Mouse (Mus musculus): ENCODE measurements around the gene Slc23a2. TPM values are rescaled to one million over a fixed set of nuclear protein-coding genes. Genes with fewer than 3 reads are reported as not detected.

The Slc23a2 gene
- polyA plus RNA-seq, 1 experiment from 2014 or later, result 25.5 TPM

DNA sequence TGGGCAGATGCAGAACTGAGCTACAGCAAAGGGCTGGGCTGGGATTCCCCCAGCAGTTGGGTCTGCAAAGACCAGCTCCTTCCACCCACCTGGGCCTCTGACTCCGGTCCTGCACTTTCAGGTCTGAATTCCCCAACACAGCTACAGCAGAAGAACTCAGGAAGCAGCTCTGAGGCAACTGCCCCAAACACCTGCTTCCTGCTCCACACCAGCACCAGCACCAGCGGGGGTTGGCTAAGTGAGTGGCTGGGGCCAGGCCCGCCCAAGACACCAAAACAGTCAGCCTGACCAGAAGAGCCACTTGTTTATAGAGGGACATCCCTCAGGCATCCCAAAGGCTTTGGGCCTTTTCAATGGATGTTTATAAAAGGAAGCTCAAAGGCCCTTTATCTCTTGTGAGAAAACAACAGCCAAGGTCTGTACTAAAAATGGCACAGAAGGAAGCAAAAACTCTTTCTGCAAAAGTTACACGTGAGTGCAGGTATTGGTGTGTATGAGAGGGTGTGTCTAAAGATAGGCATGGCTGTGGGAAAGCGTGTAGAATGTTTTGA, 123.8 kb downstream of the Slc23a2 start:
- H3K27me3 ChIP-seq, result no peaks in the 10 kb centered on the region
- WGBS, result 75% methylated on average over 5 of the region's 5 CpGs
- no peak overlapping the region for H3K9ac ChIP-seq
- peak overlapping the region; percentile 26 for H3K27ac ChIP-seq
- no peak overlapping the region for H3K4me3 ChIP-seq
- H3K4me2 ChIP-seq, result no peak overlapping the region
- H3K9me3 ChIP-seq, result no peaks in the 10 kb centered on the region
- H3K36me3 ChIP-seq, result peaks cover 2% of the 10 kb centered on the region; the same call in 1 of the 2 replicates
- ATAC-seq (ENCODE audit: low FRiP score), result no peak
- peaks cover 36% of the 10 kb centered on the region for H3K4me1 ChIP-seq (replicated peaks)

- Histone ChIP-seq H3K9me3 (no peaks in the 10 kb centered on the region), H3K27me3 (no peaks in the 10 kb centered on the region), H3K4me1 (replicated peaks) (peaks cover 34% of the 10 kb centered on the region), H3K4me2 (no peak overlapping the region), H3K9ac (no peak overlapping the region), H3K4me3 (no peak overlapping the region), H3K27ac (peak overlapping the region; percentile 26), H3K36me3 (peaks cover 2% of the 10 kb centered on the region; the same call in 1 of the 2 replicates)
- WGBS, result 86% methylated on average over 7 of the region's 7 CpGs
- no peak for ATAC-seq (ENCODE audit: low FRiP score)
These were observed 124.5 kb downstream of the Slc23a2 start for GRCm38 (mm10) chr2:132020420-132020819.

DNA sequence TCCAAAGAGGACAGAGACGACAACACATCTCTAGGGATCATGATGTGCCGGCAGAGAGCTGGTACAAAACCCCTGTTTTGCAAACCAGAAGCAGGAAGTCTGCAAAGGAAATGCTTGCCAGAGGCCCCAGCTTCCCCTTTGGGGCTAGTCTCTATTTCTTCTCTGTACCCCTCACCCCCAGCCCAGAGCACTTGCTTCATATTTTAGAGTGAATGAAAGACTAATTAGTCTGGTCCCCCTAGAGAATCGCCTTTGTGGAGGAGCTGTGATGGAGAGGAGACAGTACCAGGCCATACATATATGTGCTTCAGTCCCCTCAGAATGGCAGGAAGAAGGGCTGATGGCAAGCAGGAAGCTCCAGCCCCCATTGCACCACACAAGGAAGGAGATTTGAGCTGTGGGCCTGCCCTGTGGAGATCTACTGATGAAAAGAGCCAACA, 125.5 kb downstream of the Slc23a2 start:
- Histone ChIP-seq H3K27ac (0 out of 2 replicates have a peak overlapping the region, but pooled peaks have one; percentile 23), H3K27me3 (no peaks in the 10 kb centered on the region), H3K4me3 (no peak overlapping the region), H3K4me2 (no peak overlapping the region), H3K4me1 (replicated peaks) (peaks cover 28% of the 10 kb centered on the region), H3K9me3 (no peaks in the 10 kb centered on the region), H3K36me3 (peaks cover 6% of the 10 kb centered on the region; the same call in 1 of the 2 replicates), H3K9ac (no peak overlapping the region)
- no peak for ATAC-seq (ENCODE audit: low FRiP score)
- 70% methylated on average over 3 of the region's 3 CpGs for WGBS

DNA sequence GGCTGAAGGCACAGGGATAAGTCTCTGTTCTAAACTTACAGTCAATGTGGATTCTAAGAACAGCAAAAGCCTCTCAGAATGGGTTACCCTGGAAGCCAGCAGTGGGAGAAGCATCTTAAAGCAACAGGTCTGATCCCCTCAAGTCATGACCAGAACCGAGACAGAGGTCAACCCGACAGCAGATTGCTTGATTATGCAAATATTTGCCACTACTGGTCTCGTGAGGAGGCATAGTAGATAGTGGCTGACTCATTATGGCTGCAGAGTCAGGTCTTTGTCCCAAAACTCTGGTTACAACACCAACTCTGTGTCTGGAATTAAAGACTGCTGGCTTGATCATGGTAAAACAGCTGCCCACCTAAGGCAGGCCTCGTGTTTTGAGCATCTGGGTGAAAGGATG, 126.8 kb downstream of the Slc23a2 start:
- H3K36me3 ChIP-seq, result peaks cover 6% of the 10 kb centered on the region; the same call in 1 of the 2 replicates
- no peaks in the 10 kb centered on the region for H3K27me3 ChIP-seq
- 66% methylated on average over 4 of the region's 4 CpGs for WGBS
- no peak overlapping the region for H3K27ac ChIP-seq
- H3K9ac ChIP-seq, result no peak overlapping the region
- no peak overlapping the region for H3K4me3 ChIP-seq
- no peak overlapping the region for H3K4me2 ChIP-seq
- H3K9me3 ChIP-seq, result no peaks in the 10 kb centered on the region
- H3K4me1 ChIP-seq (replicated peaks), result peaks cover 26% of the 10 kb centered on the region
- no peak for ATAC-seq (ENCODE audit: low FRiP score)

DNA sequence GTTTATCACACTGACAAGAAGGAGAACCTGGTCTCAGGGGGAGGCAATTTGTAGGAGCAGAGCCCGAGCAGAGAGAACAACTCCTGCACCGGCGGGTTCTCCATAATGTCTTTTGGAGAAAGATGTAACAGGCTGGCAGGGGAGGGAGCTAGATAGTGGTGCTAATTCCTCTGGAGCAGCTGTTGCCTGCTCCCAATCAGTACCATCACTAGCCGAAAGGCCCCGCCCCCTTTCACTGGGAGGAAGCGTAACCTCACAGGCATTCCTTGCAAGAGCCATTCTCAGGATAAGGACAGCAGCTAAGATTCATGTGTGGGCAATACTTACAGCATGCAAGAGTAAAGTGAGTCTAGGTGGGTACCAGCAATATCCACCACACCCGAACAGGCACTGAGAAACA, 127.3 kb downstream of the Slc23a2 start:
- no peaks in the 10 kb centered on the region for H3K9me3 ChIP-seq
- 60% methylated on average over 7 of the region's 7 CpGs for whole genome bisulfite sequencing
- no peaks in the 10 kb centered on the region for H3K27me3 ChIP-seq
- H3K27ac ChIP-seq, result no peak overlapping the region
- H3K36me3 ChIP-seq, result peaks cover 6% of the 10 kb centered on the region; the same call in 1 of the 2 replicates
- H3K4me2 ChIP-seq, result no peak overlapping the region
- no peak overlapping the region for H3K4me3 ChIP-seq
- no peak for ATAC-seq (ENCODE audit: low FRiP score)
- H3K9ac ChIP-seq, result no peak overlapping the region
- H3K4me1 ChIP-seq (replicated peaks), result peaks cover 25% of the 10 kb centered on the region

DNA sequence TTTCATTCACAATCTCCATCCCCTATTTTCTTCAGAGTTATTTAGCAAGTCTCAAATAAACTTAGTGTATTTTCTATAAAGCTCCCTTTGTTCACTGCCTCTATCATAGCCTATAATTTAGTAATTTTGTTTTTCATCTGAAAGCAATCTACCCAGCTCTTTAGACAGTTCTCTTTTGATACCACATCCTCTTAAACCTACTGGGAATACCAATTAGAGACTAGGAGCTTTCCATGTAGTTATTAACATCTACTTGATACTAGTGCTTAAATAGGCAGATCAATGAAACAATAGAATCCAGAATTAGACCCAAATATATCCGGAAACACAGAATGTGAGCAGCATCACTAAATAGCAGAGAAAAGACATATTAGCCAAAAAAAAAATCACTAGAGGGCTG, 128.9 kb downstream of the Slc23a2 start:
- Histone ChIP-seq H3K27me3 (no peaks in the 10 kb centered on the region), H3K36me3 (peaks cover 22% of the 10 kb centered on the region), H3K27ac (no peak overlapping the region), H3K9ac (no peak overlapping the region), H3K4me2 (no peak overlapping the region), H3K9me3 (no peaks in the 10 kb centered on the region), H3K4me3 (no peak overlapping the region), H3K4me1 (replicated peaks) (peaks cover 17% of the 10 kb centered on the region)
- ATAC-seq (ENCODE audit: low FRiP score), result no peak
- 82% methylated on average over 1 of the region's 1 CpGs for WGBS

GRCm38 (mm10) chr2:132013152-132013551, 131.8 kb downstream of the Slc23a2 start:
- Histone ChIP-seq H3K9me3 (no peaks in the 10 kb centered on the region), H3K4me3 (no peak overlapping the region), H3K36me3 (peaks cover 48% of the 10 kb centered on the region), H3K27me3 (no peaks in the 10 kb centered on the region), H3K4me2 (no peak overlapping the region), H3K27ac (no peak overlapping the region), H3K4me1 (replicated peaks) (no peaks in the 10 kb centered on the region), H3K9ac (no peak overlapping the region)
- 90% methylated on average over 4 of the region's 4 CpGs for WGBS
- ATAC-seq (ENCODE audit: low FRiP score), result no peak

DNA sequence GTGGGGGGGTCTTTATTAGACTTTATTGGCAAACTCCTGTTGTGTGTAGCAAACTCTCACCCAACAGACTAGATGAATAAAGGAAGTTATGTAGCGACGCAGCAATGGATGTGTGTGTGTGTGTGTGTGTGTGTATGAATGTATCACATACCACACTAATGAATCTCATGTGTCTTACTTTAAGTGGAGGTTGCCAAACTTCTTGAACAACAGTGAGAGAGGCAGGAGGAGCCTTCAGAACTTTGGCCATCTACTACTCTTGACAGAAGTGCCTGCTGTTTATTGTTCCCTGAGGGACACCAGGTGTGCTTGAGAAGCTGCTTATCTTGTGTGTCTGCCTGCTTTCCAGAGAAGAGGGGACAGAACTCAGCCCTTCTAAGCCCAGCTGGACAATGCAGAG, 134.1 kb downstream of the Slc23a2 start:
- Histone ChIP-seq H3K4me2 (no peak overlapping the region), H3K9me3 (no peaks in the 10 kb centered on the region), H3K4me1 (replicated peaks) (no peaks in the 10 kb centered on the region), H3K27ac (no peak overlapping the region), H3K9ac (no peak overlapping the region), H3K4me3 (no peak overlapping the region), H3K27me3 (no peaks in the 10 kb centered on the region), H3K36me3 (peaks cover 67% of the 10 kb centered on the region)
- WGBS, result 98% methylated on average over 2 of the region's 2 CpGs
- no peak for ATAC-seq (ENCODE audit: low FRiP score)

GRCm38 (mm10) chr2:132008186-132008585, 136.7 kb downstream of the Slc23a2 start:
- WGBS, result 78% methylated on average over 4 of the region's 4 CpGs
- H3K36me3 ChIP-seq, result peaks cover 89% of the 10 kb centered on the region
- ATAC-seq (ENCODE audit: low FRiP score), result no peak
- H3K4me3 ChIP-seq, result no peak overlapping the region
- no peaks in the 10 kb centered on the region for H3K4me1 ChIP-seq (replicated peaks)
- H3K9ac ChIP-seq, result no peak overlapping the region
- no peak overlapping the region for H3K4me2 ChIP-seq
- H3K27ac ChIP-seq, result no peak overlapping the region
- H3K27me3 ChIP-seq, result no peaks in the 10 kb centered on the region
- H3K9me3 ChIP-seq, result no peaks in the 10 kb centered on the region

DNA sequence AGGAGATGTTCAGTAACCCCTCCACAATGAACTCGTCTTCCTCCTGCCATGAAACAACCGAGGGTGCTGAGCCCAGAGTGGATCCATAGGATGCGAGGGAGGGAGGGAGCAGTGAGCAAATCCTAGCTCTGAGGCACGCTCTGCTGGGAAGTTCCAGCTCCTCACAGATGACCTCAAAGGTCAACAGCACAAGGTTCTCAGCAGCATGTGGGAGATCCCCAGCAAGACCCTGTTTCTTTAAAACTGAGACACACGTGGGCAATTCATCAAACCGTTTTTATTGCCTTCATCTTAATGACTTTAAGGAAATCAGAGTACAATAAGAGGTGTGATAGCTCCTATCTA, 137.5 kb downstream of the Slc23a2 start:
- Histone ChIP-seq H3K4me1 (replicated peaks) (no peaks in the 10 kb centered on the region), H3K36me3 (peaks cover 95% of the 10 kb centered on the region), H3K27me3 (no peaks in the 10 kb centered on the region), H3K9ac (no peak overlapping the region), H3K4me2 (no peak overlapping the region), H3K4me3 (no peak overlapping the region), H3K9me3 (no peaks in the 10 kb centered on the region), H3K27ac (no peak overlapping the region)
- WGBS, result 59% methylated on average over 6 of the region's 6 CpGs
- no peak for ATAC-seq (ENCODE audit: low FRiP score)

DNA sequence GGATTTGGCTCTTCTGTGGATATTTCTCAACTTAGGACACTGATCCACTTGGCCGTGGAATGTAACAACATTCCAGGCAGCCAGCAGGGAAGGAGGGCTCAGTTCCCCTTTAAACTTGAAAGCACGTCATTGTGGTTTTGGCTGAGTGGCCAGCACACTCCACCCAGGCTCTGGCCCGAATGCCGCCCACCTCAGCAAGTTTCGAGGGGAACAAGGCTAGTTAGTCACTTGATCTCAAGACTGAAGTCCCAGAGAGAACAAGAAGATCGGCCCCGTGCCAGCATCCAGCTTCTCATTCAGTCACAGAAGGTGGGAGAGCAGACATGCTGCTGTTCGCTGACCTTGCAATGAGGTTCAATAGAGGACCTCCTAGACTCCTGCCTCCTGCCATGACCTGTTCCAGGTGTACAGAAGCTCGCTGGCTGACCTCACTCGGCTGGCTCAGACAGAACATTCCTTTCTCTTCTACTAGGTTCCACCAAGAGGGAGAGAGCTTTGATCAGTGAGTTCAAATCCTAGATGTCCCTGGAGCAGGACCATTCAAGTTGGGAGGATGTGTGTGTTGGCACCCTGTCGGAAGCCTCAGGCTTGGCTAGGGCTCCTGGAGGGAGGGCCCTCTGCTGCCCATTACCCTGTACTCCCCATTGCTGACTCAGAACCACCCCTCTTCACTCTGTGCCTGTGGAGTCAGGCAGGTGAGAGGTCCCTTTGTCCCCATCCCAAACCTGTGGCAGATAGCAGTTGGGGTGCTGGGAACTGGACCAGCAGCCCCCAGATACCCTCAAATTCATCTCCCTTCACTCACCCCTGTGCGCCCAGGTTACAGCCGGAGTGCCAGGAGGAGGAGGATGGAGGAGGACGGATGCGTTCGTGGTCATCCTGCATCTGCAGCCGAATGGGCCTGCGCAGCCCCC, 138.1 kb downstream of the Slc23a2 start:
- H3K4me3 ChIP-seq, result no peak overlapping the region
- no peak overlapping the region for H3K4me2 ChIP-seq
- 83% methylated on average over 18 of the region's 18 CpGs for WGBS
- no peak for ATAC-seq (ENCODE audit: low FRiP score)
- no peaks in the 10 kb centered on the region for H3K27me3 ChIP-seq
- H3K9ac ChIP-seq, result no peak overlapping the region
- no peaks in the 10 kb centered on the region for H3K4me1 ChIP-seq (replicated peaks)
- no peaks in the 10 kb centered on the region for H3K9me3 ChIP-seq
- H3K27ac ChIP-seq, result no peak overlapping the region
- peaks cover 95% of the 10 kb centered on the region for H3K36me3 ChIP-seq

GRCm38 (mm10) chr2:132005445-132005844, 139.5 kb downstream of the Slc23a2 start:
- Histone ChIP-seq H3K36me3 (peaks cover 92% of the 10 kb centered on the region), H3K4me3 (no peak overlapping the region), H3K4me1 (replicated peaks) (no peaks in the 10 kb centered on the region), H3K9ac (no peak overlapping the region), H3K27me3 (no peaks in the 10 kb centered on the region), H3K27ac (no peak overlapping the region), H3K4me2 (no peak overlapping the region), H3K9me3 (no peaks in the 10 kb centered on the region)
- ATAC-seq (ENCODE audit: low FRiP score), result no peak
- 85% methylated on average over 4 of the region's 4 CpGs for WGBS

Measured in hindbrain, embryonic 13.5 days (tissue).